Mouse (Mus musculus): ENCODE data around the gene Spata5. TPM values are rescaled to one million over a fixed set of nuclear protein-coding genes. Genes with fewer than 3 reads are reported as not detected.

Gene Spata5
- polyA plus RNA-seq (2014; fragmentation: Illumina TruSeq; extraction: RNeasy Lipid Tissue Mini Kit (QIAGEN cat#74804); ENCODE audit: low replicate concordance), result 14.4 TPM

DNA sequence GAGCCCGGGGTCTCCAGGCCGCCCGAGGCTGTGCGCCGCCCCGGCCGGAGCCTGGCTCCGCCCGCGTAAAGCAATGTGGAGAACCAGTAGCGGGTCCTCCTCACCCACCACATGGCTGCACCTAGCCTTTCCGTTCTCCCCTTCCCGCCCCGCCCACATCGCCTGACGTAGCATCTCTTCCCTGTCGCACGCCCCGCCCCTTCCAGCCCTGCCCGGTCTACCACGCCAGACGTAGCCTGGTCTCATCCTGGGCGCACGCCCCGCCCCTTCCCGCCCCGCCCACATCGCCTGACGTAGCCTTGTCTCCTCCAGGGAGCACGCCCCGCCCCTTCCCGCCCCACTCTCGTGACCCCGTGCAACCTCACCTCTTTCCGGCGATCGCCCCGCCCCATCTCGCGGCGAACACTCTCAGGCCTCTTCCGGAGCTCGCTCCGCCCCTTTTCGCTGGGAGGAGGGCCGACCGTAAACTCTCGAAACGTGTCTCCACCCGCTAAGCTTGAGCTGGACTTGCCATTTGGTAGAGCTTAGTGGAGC lies at the start of gene Spata5:
TSS of gene Spata5 (plus strand) at position 439 of the 534 bp plus-strand sequence.

DNA sequence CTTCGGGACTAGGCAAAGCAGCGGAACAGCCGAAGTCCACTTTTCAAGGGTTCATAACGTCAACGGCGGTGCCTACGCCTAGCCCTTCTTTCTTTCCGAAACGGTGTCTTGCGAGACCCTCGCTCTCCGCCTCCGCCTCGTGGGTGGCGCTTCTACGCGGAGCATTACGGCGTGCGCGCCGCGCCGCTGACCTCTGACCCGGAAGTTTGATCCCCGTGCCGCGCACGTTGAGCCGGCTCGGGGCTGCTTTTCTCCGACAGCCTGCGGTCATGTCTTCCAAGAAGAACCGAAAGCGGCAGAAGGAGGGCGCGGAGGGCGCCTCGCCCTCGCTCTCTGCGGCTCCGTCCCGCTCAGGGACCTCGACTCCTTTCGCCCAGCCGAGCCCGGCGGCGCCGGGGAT lies 376 bp downstream of the Spata5 start, which contains the start of gene Nudt6:
TSS of gene Nudt6 (minus strand) at position 140 of the 400 bp plus-strand sequence.

Other genes with a start within 250 kb of the Spata5 start
- gene Il21, start 187.3 kb upstream of the Spata5 start, polyA plus RNA-seq (2014; fragmentation: Illumina TruSeq; extraction: RNeasy Lipid Tissue Mini Kit (QIAGEN cat#74804); ENCODE audit: low replicate concordance), result not detected
- gene Bbs12, start 107.3 kb upstream of the Spata5 start, polyA plus RNA-seq (2014; fragmentation: Illumina TruSeq; extraction: RNeasy Lipid Tissue Mini Kit (QIAGEN cat#74804); ENCODE audit: low replicate concordance), result 3.0 TPM
- gene Cetn4, start 107.2 kb upstream of the Spata5 start, polyA plus RNA-seq (2014; fragmentation: Illumina TruSeq; extraction: RNeasy Lipid Tissue Mini Kit (QIAGEN cat#74804); ENCODE audit: low replicate concordance), result 8.0 TPM
- 4.1 TPM for gene Fgf2, start 71.5 kb upstream of the Spata5 start, polyA plus RNA-seq (2014; fragmentation: Illumina TruSeq; extraction: RNeasy Lipid Tissue Mini Kit (QIAGEN cat#74804); ENCODE audit: low replicate concordance)
- 1.4 TPM for gene Nudt6, start 315 bp downstream of the Spata5 start, polyA plus RNA-seq (2014; fragmentation: Illumina TruSeq; extraction: RNeasy Lipid Tissue Mini Kit (QIAGEN cat#74804); ENCODE audit: low replicate concordance)
- 8.7 TPM for gene Spry1, start 220.1 kb downstream of the Spata5 start, polyA plus RNA-seq (2014; fragmentation: Illumina TruSeq; extraction: RNeasy Lipid Tissue Mini Kit (QIAGEN cat#74804); ENCODE audit: low replicate concordance)